Mouse (Mus musculus): ENCODE results near the gene Fgf15.

Fgf15 gene

DNA sequence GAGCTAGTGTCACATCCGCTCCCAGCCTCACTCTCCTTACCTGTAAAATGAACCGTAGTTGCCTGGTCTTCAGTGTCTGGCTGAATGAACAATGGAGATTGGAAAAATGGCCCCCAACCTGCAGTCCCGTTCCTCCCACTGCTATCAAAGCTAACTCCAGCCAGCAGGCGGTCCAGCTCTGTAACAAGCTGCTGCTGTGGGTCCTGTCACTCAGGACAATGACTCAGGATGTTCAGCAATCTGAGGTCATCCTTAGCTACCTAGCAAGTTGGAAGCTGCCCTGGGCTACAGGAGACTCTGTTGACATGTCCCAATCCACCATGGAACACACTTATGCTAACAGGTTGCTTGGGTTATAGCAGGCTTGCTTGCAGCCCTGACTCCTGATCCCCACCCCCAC lies 23.2 kb upstream of the Fgf15 start:
- TF ChIP-seq GATA4 (IDR thresholded peaks at IDR 0.05; ENCODE audit: insufficient replicate concordance, low read length): no peak

DNA sequence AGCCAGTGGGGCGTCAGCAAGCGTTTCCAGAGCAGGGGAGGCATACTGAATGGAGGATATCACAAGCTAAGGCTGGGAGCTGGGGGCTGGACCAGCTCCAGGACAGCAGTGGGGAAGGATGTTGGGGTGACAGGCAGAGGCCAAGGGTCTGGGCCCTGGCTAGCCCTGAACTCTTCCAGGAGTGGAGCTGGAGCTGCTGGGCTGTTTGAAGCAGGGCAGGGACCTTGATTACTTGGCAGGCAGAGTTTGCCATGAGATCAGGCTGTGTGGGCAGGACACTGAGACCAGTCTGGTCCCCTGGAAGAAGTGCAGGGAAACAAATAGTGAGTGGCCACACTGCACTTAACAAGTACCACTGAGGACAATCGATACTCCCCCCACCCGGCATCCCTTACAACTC lies 22.1 kb upstream of the Fgf15 start:
- no peak for TF ChIP-seq GATA4 (IDR thresholded peaks at IDR 0.05; ENCODE audit: insufficient replicate concordance, low read length)

DNA sequence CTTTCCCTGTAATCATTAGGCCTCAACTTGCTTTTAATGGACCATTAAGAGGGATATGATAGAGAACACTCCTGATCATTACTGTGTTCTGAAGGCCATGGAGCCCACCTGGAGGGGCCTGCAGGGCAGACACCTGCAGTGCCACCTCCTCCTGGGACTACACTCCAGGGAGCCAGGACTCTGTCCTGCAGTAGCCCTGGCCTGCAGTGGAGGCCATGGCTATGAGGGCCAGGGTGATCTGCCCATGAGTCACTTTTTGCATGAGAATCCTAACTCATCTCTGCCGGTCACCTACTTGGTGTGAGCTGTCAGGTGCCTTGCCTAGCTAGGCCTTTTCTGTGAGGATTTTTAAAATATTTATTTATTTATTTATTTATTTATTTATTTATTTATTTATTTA lies 17.9 kb upstream of the Fgf15 start:
- TF ChIP-seq GATA4 (IDR thresholded peaks at IDR 0.05; ENCODE audit: insufficient replicate concordance, low read length): no peak

DNA sequence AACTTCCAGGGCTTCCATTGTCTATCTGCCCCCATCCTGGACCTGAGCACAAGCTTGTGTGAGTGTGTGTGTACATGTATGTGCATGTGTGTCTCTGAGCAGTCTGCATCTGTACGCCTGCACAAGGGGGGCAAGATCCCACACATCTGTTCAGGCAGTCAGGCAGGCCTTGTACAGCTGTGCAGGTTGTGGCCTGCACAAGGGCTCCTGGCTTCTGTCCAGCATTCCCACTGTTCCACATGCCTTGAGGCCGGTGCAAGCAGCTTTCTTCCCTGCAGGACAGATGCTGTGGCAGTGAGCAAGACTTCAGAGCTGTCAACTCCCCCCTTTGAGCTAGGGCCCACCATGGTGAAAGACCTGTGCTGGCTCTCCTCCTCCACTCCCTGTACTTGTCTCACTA lies 13.2 kb upstream of the Fgf15 start:
- no peak for TF ChIP-seq GATA4 (IDR thresholded peaks at IDR 0.05; ENCODE audit: insufficient replicate concordance, low read length)

DNA sequence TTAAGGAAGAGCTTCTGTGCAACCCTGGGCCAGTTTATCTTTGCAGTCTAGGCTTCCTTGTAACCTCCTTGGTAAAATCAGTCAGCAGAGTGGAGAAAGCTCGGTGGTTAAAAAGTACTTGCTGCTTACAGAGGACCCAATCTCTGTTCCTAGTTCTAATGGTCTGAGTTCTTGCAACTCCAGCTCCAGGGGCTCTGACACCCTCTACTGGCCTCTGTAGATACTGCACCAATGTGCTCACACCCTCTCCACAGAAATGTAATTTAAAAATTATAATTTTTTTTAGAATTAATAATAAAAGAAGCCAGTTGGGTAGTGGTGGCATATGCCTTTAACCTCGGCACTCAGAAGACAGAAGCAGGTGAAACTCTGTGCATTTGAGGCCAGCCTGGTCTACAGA lies 8.7 kb upstream of the Fgf15 start:
- no peak for TF ChIP-seq GATA4 (IDR thresholded peaks at IDR 0.05; ENCODE audit: insufficient replicate concordance, low read length)

DNA sequence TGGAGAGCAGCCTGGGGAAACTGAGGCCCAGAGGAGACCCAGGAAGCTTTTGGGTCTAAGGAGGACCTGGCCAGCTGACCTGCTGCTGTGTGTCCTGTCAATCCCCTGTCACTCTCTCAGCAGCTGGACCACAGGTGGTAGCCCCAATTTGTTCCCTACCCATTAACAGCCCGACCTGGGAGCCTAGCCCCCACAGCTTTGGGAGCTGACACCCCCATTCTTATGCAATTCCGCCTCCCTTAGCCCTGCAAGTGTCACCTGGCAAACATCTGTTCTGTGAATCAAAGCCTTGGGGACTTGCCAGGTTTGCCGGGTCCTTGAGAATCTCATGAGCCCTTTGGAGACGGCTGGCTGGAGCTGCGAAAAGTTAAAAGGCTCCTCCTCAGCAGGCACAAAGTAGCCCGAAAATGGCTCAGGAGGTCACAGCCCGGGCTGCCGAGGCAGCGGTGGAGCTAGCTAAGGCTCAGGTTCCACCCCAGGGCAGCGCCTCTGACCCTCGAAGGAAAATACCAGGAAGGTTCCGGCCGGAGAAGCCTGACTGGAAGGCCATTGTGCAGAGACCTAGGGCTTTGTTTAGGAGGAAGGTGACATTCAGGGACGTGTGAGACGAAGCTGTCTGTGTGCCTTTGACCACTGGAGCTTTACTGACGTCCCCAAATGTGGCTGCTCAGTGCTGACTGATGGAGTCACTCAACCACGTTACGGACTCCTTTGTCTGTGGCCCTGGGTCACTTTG lies 7.6 kb upstream of the Fgf15 start:
- TF ChIP-seq GATA4 (IDR thresholded peaks at IDR 0.05; ENCODE audit: insufficient replicate concordance, low read length): no peak

DNA sequence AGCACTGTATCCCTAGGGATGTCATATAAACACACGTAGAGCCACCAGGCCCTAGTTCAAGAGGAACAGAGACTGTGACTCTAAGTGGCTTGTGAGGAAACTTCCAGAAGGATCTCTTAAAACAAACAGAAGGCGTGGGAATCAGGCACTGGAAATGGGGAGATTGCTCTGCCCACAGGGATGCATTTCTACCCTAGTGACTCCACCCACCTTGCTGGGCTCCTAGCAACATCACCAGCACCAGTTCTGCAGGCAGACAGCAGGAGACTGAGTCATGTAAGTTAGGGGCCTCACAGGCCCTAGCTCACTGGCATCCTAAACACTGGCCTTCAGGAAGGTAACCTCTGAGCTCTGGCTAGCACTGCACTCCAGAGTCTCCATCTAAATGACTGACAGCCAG lies 4.5 kb upstream of the Fgf15 start:
- no peak for TF ChIP-seq GATA4 (IDR thresholded peaks at IDR 0.05; ENCODE audit: insufficient replicate concordance, low read length)

DNA sequence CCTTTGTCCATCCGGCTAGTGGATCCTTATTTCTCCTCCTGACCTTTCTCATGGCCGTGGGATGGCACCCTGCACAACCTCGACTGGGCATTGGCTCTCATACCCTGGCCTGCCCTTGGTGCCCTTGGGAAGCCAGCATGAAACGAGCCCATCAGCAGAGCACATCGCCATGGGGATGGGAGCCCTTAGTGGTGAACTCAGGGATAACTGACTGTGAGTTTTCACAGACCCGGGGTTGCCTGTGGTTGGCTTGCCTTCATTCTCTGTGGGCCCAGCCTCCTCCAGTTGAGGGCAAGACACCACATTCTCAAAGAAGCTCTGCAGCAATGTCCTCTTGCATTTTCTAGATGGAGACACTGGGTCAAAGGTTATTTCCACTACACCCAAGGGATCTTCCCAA lies 4.0 kb upstream of the Fgf15 start:
- TF ChIP-seq GATA4 (IDR thresholded peaks at IDR 0.05; ENCODE audit: insufficient replicate concordance, low read length): no peak

DNA sequence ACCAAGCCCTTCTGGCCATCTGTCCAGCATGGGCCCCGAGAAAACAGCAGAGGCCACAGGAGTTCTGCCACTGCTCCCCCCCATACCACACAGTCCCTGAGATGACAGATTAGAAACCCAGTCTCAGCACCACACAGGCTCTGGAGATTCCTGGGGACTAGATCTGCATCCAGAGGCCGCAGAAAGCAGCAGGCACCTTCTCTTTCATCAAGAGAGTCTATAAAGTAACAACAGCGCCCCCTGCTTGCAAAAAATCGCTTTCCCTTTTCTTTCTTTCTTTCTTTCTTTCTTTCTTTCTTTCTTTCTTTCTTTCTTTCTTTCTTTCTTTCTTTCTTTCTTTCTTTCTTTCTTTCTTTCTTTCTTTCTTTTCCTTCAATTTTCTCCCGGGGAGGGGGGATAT lies 2.1 kb upstream of the Fgf15 start:
- no peak for TF ChIP-seq GATA4 (IDR thresholded peaks at IDR 0.05; ENCODE audit: insufficient replicate concordance, low read length)

DNA sequence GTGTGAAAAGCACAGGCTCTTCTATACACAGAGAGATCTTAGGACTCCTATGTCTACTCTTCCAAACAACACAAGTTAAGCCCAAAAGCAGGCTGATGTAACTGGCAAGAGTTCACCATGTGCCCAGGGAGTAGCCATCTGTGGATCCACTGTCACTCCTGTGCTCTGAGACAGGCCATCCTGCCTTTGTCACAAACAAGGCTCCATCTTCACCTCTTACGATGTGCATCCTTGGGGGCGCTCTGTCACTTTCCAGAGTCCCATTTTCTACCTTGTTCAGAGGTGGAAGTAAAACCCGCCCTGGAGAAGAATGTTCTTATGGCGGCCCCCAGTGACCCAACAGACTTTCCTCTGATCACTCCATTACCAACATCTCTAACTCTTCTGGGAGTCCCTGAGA lies 1.6 kb upstream of the Fgf15 start:
- no peak for TF ChIP-seq GATA4 (IDR thresholded peaks at IDR 0.05; ENCODE audit: insufficient replicate concordance, low read length)

DNA sequence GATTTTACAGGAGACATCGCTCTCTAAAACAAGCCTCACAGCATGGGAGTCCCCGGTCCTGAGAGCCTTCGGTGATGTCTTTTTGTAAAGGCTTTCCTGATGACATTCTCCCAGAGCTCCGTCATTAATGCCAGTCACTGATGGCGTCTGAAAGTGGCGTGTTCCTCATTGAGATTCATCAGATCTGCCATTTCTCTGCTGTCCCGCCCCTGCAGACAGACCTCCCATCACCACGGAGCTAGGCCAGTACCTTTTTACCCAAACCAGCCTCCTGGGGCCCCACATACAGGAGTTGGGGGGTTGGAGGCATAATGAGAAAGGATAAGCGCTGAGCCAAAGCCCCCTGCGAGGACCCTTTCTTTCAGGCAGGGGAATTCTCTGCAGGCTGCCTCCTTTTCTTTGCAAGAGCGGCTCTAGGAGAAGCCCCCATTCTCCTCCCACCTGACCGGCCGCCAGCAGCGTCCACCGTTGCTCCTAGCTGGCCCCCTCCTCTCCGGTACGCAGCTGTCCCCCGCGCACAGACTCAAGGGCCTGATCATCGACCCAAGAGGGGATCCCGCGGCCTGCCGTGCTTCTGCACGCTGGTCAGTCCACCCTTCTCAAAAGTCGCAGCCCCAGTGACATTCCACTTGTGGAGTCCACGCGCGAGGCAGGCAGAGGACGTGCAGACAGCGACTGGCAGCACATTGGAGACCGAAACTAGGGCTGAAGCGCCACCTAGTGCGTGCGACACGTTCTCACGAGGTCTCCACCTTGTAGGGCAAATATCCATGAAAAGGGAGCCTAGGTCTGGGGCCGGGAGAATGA lies 823 bp upstream of the Fgf15 start:
- no peak for TF ChIP-seq GATA4 (IDR thresholded peaks at IDR 0.05; ENCODE audit: insufficient replicate concordance, low read length)

DNA sequence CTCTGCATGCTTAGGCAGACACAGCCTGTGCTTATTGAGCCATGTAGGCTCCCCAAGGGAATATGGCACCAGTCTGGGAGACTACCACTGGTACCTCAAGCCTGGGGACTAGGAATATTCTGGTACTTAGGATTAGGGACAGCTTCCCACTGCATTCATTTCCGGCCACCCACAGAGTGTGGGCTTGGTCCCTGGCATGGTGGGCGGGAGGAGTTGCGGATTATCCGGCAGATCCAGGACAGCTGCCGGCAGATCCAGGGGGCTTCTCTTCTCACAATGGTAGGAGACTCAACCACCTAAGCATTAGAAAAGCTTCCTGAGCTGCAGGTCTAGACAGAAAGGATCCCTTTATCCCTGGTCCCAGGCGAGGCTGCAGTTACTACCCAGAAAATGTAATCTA lies 2.2 kb downstream of the Fgf15 start:
- no peak for TF ChIP-seq GATA4 (IDR thresholded peaks at IDR 0.05; ENCODE audit: insufficient replicate concordance, low read length)

DNA sequence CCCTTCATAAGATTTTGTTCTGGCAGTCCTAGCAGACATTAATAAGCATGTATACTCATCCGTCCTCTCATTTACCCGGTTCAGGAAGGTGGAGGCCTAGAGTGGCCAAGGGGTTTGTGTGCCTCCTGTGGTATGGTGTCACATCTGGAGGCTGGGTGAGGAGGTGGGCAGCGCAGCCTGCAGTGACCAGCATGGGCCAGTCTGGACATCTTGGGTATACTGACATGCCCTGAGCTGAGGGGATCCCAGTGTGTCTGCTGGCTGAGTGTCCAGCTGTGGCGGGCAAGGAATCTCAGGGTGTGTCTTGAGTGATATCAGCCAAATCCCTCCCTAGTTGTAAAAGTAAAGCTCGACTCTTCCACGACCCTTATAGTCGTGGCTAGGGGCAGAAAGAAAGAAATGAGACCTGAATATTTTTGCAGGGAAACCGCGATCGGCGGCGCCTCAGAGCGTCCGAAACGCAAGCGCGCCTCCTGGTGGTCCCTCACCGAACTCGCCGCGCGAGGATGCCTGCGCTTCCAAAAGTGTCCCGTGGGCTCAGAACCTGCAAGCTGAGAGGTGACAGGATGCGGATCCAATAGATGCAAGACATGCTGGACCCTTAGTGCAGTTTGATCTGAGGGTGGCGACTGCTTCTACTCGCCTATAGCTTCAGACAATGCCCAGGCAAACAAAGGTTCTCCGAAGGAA lies 10.5 kb downstream of the Fgf15 start:
- TF ChIP-seq GATA4 (IDR thresholded peaks at IDR 0.05; ENCODE audit: insufficient replicate concordance, low read length): no peak

DNA sequence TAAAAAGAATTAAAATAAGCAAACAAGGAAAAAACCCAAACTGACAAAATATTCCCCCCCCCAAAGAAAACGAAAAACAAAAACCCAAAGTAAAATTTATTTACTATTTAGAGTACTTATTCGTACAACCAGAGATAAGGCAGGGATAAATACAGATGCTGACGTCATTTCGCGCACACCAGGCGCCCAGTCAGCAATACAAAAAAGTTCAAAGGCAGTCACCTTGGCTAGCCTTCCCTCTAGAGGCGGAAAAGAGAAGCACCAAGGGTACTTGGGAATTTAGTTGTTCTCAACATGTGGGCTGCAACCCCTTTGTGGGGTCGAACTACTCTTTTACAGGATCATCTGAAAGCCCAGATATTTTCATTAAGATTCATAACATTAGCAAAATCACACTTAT lies 11.5 kb downstream of the Fgf15 start:
- no peak for TF ChIP-seq GATA4 (IDR thresholded peaks at IDR 0.05; ENCODE audit: insufficient replicate concordance, low read length)

DNA sequence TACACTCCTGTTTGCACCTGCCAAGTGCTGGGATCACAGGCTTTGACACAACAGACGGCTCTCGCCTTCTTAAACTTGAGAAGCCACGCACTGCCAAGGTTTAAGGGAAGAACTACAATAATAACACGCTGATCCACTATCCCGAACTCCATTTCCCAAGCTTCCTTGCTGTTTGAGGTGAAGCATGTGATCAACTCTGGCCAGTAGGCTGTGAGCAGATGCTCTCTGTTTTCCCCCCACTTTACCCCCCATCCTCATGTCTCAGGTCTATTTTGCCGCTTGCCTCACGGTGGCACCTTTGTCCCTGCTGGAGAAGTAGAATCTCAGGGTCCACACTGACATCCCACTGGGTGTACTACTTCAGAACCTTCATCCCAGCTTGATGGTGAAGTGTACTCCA lies 12.4 kb downstream of the Fgf15 start:
- no peak for TF ChIP-seq GATA4 (IDR thresholded peaks at IDR 0.05; ENCODE audit: insufficient replicate concordance, low read length)

DNA sequence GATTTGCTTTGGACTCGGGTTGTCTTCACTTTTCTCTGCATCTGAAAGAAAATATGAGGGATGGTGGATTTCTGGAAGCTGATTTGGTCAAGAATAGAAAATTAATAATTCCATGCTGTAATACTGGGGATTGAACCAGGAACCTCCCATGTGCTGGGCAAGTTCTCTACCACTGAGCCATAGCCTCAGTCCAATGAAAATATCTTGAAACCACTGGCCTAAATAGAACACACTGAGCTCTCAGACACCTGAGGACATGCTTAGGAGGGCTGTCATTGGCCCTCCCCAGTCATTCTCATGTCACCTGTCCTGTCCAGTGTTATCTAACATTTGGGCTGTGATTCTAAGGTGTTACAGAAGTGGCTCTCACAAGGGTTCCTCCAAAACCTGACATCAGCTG lies 14.8 kb downstream of the Fgf15 start:
- no peak for TF ChIP-seq GATA4 (IDR thresholded peaks at IDR 0.05; ENCODE audit: insufficient replicate concordance, low read length)

Data from liver, adult (tissue).